Mouse (Mus musculus): ENCODE results near the gene Insr. TPM values are rescaled to one million over a fixed set of nuclear protein-coding genes. Genes with fewer than 3 reads are reported as not detected.

Gene Insr
- 2.9 and 6.4 TPM in 2 replicates for polyA plus RNA-seq (2012; rRNA removed)

DNA sequence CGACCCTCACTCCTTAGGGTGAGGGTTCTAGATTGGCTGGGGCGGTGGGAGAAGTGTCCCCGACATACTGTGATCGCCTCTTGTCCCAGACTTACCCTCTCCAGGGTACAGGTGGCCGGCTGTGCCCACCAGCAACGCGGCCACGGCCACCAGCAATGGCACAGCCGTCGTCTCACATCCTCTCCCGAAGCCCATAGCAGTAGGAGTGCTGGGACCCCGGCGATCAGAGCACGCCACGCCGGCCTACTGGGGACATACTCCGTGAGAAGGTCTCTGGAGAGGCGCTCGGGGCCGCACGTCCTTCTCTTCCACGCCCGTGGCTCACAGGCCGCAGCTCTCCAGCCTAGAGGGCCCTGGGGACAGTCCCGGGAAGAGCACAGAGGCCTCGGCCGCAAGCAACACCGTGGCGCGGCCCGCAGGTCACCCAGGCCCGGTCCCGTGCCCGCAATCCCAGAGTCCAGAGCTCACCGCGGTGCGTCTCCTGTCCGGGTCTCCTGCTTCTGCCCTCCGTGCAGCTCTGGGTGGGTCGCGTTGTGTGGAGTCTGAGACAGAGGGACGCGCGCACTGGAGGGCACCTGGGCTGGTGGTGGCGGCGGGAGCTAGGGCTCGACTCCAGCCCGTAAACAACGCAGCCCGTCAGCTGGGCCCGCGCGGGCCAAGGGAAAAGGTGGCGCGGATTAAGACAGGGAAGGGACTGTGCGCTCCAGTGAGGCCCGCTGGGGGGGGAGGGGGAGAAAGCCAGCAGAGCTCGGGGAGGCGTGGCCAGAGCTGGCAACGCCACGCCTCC is at the start of gene Insr:
TSS of gene Insr (minus strand) at position 684 of the 787 bp plus-strand sequence.

Other genes with a start within 250 kb of the Insr start
- 0.08 and 0.29 TPM in 2 replicates for gene A430078G23Rik, start 73.8 kb upstream of the Insr start, polyA plus RNA-seq (2012; rRNA removed)
- gene Arhgef18, start 113.4 kb upstream of the Insr start, polyA plus RNA-seq (2012; rRNA removed): 18.9 and 21.2 TPM in 2 replicates
- gene Pex11g, start 188.1 kb upstream of the Insr start, polyA plus RNA-seq (2012; rRNA removed): 7.2 and 10.4 TPM in 2 replicates
- 0.04 and 0.67 TPM in 2 replicates for gene Tex45, start 191.2 kb upstream of the Insr start, polyA plus RNA-seq (2012; rRNA removed)
- gene Zfp358, start 213.5 kb upstream of the Insr start, polyA plus RNA-seq (2012; rRNA removed): 25.1 and 33.9 TPM in 2 replicates
- 245 and 262 TPM in 2 replicates for gene Mcoln1, start 220.8 kb upstream of the Insr start, polyA plus RNA-seq (2012; rRNA removed)
- gene Pnpla6, start 235.8 kb upstream of the Insr start, polyA plus RNA-seq (2012; rRNA removed): 24.4 and 27.9 TPM in 2 replicates

All from stomach, adult 2 months (tissue).